Mouse (Mus musculus) myocyte (in vitro differentiated cells): ENCODE data around the gene Slc5a3. TPM values are rescaled to one million over a fixed set of nuclear protein-coding genes. Genes with fewer than 3 reads are reported as not detected.
A peak's percentile ranks its signal among the peaks of the same experiment; 100 is the strongest.
"Not testable (repeated sequence)": the region's sequence is repeated elsewhere in the genome, so short reads cannot be mapped to it uniquely, and the experiment has no call there.

Source experiments
- H3K27me3 ChIP-seq: one replicate; pipeline ENCODE4 v1.6.1; 2011; ENCODE audit not compliant: control insufficient read depth, insufficient read depth, insufficient read length
- H3K36me3 ChIP-seq: one replicate; pipeline ENCODE4 v1.6.1; 2011; ENCODE audit not compliant: control insufficient read depth, insufficient read depth
- H3K4me2 ChIP-seq: one replicate; pipeline ENCODE4 v1.6.1; 2011; ENCODE audit warnings: low read depth, control low read depth
- H3K4me3 ChIP-seq: one replicate; pipeline ENCODE4 v1.5.1; 2011; ENCODE audit warnings: mild to moderate bottlenecking, control low read depth, moderate library complexity
- H3K79me2 ChIP-seq: one replicate; pipeline ENCODE4 v1.6.1; 2011; ENCODE audit not compliant: control insufficient read depth, insufficient read depth
- H3ac ChIP-seq: one replicate; pipeline ENCODE4 v1.6.1; 2011; ENCODE audit not compliant: control insufficient read depth, insufficient read length
- CEBPB ChIP-seq: IDR thresholded peaks from 2 replicates; pipeline ENCODE4 v1.6.1; 2011; ENCODE audit warnings: mild to moderate bottlenecking, moderate library complexity; ENCODE audit not compliant: poor library complexity, insufficient read depth, severe bottlenecking
- E2F4 ChIP-seq: IDR thresholded peaks from one replicate; pipeline ENCODE4 v1.6.1; 2011; ENCODE audit warnings: mild to moderate bottlenecking, control low read depth, moderate library complexity; ENCODE audit not compliant: insufficient read depth
- MAX ChIP-seq: IDR thresholded peaks from one replicate; pipeline ENCODE4 v1.6.1; 2011; ENCODE audit warnings: low read depth, mild to moderate bottlenecking, control low read depth
- MYOD1 ChIP-seq, 3 experiments: IDR thresholded peaks; one replicate each; pipeline ENCODE4 v1.6.1; 2011; ENCODE audit warnings: control low read depth in 2 of 3, low read depth in 2 of 3, mild to moderate bottlenecking in 2 of 3, moderate library complexity in 1 of 3; ENCODE audit not compliant: insufficient read length in 2 of 3, control insufficient read depth in 1 of 3
- MYOG ChIP-seq, 3 experiments: IDR thresholded peaks; one replicate each; pipeline ENCODE4 v1.6.1; 2011; ENCODE audit warnings: control low read depth in 2 of 3, low read depth in 2 of 3, mild to moderate bottlenecking in 2 of 3; ENCODE audit not compliant: insufficient read length in 2 of 3, control insufficient read depth in 1 of 3, insufficient read depth in 1 of 3
- POLR2A ChIP-seq: IDR thresholded peaks from one replicate; pipeline ENCODE4 v1.6.1; 2011; ENCODE audit warnings: low read depth, mild to moderate bottlenecking, control low read depth, moderate library complexity; ENCODE audit not compliant: insufficient read length
- POLR2AphosphoS2 ChIP-seq: IDR thresholded peaks from one replicate; pipeline ENCODE4 v1.6.1; 2011; ENCODE audit warnings: low read depth, control low read depth; ENCODE audit not compliant: insufficient read length
- REST ChIP-seq: IDR thresholded peaks from one replicate; pipeline ENCODE4 v1.6.1; 2011; ENCODE audit warnings: mild to moderate bottlenecking, control low read depth, moderate library complexity; ENCODE audit not compliant: insufficient read depth, insufficient read length
- SRF ChIP-seq: IDR thresholded peaks from one replicate; pipeline ENCODE4 v1.6.1; 2011; ENCODE audit warnings: low read depth; ENCODE audit not compliant: control insufficient read depth, insufficient read length
- TCF12 ChIP-seq: IDR thresholded peaks from one replicate; pipeline ENCODE4 v1.6.1; 2011; ENCODE audit warnings: mild to moderate bottlenecking, control low read depth; ENCODE audit not compliant: poor library complexity, insufficient read depth, severe bottlenecking
- TCF3 ChIP-seq: IDR thresholded peaks from one replicate; pipeline ENCODE4 v1.6.1; 2011; ENCODE audit warnings: low read depth, control low read depth; ENCODE audit not compliant: insufficient read length
- USF1 ChIP-seq: IDR thresholded peaks from one replicate; pipeline ENCODE4 v1.6.1; 2011; ENCODE audit warnings: low read depth, mild to moderate bottlenecking, control low read depth, moderate library complexity
- polyA plus RNA-seq: library from polyadenylated mRNA; unstranded; fragments of >200 nt; fragmentation: generic; extraction: Trizol; gene quantifications from one replicate; pipeline ENCODE4 v1.2.1, GENCODE M21; 2012; ENCODE audit warnings: missing spikeins

Slc5a3 gene
- polyA plus RNA-seq, 1 experiment = 1.2 TPM

DNA sequence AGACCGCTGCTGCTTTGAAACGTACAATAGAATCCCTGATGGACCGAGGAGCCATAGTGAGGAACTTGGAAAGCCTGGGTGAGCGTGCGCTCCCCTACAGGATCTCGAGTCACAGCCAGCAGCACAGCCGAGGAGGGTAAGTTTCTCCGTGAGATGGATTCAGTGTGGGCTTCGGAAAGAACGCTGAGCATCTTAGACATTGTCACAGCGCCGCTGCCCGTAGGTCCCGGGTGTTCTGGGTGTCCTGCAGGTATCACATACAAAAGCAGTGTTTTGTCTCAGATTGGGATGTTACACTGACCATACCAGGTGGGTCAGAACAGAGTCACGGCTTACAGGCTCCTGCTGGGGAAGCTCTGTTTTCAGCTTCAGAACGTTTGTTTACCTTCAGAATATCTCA lies 41.5 kb downstream of the Slc5a3 start:
- TF ChIP-seq POLR2A (no peak), MYOD1 (IDR thresholded peaks at IDR 0.05; ENCODE audit: control insufficient read depth in 1 of 3, insufficient read length in 2 of 3, low read depth in 2 of 3) (no peak)
- Histone ChIP-seq H3K4me2 (no peak overlapping the region), H3K27me3 (no peaks in the 10 kb centered on the region), H3ac (no peak overlapping the region), H3K4me3 (no peak overlapping the region), H3K36me3 (no peaks in the 10 kb centered on the region), H3K79me2 (no peaks in the 10 kb centered on the region)

DNA sequence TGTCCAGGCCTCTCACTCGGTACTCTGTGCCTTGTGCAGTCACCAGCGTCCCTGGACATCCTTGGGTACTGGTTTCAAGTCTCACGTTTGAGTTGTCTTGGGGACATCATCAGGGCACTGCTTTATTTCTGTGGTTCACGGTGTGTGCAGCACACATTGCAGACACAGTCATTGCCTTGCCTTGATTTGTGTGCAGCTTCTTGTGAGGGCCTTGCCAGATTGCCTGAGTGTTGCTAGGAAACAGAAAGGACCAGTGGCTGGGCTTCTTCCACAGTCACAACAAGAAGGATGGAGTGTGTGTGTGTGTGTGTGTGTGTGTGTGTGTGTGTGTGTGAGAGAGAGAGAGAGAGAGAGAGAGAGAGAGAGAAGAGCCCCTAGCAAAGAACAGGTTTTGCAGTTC lies 42.0 kb downstream of the Slc5a3 start:
- TF ChIP-seq TCF12 (no peak), E2F4 (no peak), POLR2AphosphoS2 (no peak), MYOG (IDR thresholded peaks at IDR 0.05; ENCODE audit: control insufficient read depth in 1 of 3, insufficient read depth in 1 of 3, insufficient read length in 2 of 3, low read depth in 2 of 3) (no peak), TCF3 (no peak), REST (no peak), USF1 (no peak), MAX (no peak), MYOD1 (IDR thresholded peaks at IDR 0.05; ENCODE audit: control insufficient read depth in 1 of 3, insufficient read length in 2 of 3, low read depth in 2 of 3) (no peak), POLR2A (no peak), SRF (no peak), CEBPB (no peak)
- no peaks in the 10 kb centered on the region for H3K27me3 ChIP-seq
- H3K79me2 ChIP-seq = no peaks in the 10 kb centered on the region
- no peak overlapping the region for H3K4me2 ChIP-seq
- no peak overlapping the region for H3ac ChIP-seq
- no peak overlapping the region for H3K4me3 ChIP-seq
- H3K36me3 ChIP-seq = no peaks in the 10 kb centered on the region

GRCm38 (mm10) chr16:92102115-92102514 lies 44.0 kb downstream of the Slc5a3 start:
- Histone ChIP-seq H3K4me3 (no peak overlapping the region), H3K4me2 (no peak overlapping the region), H3ac (no peak overlapping the region), H3K27me3 (no peaks in the 10 kb centered on the region), H3K79me2 (peaks cover 9% of the 10 kb centered on the region), H3K36me3 (peaks cover 6% of the 10 kb centered on the region)
- TF ChIP-seq POLR2A (no peak), CEBPB (no peak), MYOG (IDR thresholded peaks at IDR 0.05; ENCODE audit: control insufficient read depth in 1 of 3, insufficient read depth in 1 of 3, insufficient read length in 2 of 3, low read depth in 2 of 3) (peak in 1 of 3 experiments; percentile 25), REST (no peak)

DNA sequence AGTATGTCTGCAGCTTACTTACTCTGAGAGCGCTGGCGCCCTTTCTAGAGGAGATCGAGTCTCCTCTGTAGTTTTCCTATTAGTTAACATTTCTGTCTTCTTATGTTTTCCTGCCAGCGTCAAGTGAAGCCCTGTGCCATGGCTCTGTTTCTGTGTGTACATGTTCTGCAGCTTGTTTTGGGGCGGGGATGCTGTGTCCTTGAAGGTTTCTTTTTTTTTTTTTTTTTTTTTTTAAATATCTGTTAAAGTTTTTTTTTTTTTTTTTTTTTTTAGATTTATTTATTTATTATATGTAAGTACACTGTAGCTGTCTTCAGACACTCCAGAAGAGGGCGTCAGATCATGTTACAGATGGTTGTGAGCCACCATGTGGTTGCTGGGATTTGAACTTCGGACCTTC lies 44.8 kb downstream of the Slc5a3 start:
- not testable (repeated sequence) for H3ac ChIP-seq, H3K4me3 ChIP-seq, H3K36me3 ChIP-seq, H3K79me2 ChIP-seq, H3K27me3 ChIP-seq, H3K4me2 ChIP-seq

- H3K27me3 ChIP-seq = no peaks in the 10 kb centered on the region
- peaks cover 9% of the 10 kb centered on the region for H3K79me2 ChIP-seq
- no peak overlapping the region for H3K4me3 ChIP-seq
- H3ac ChIP-seq = no peak overlapping the region
- no peak overlapping the region for H3K4me2 ChIP-seq
- no peak for TF ChIP-seq USF1
- TF ChIP-seq TCF12 = no peak
- peaks cover 6% of the 10 kb centered on the region for H3K36me3 ChIP-seq
These were observed 45.6 kb downstream of the Slc5a3 start for GRCm38 (mm10) chr16:92103572-92104331.

DNA sequence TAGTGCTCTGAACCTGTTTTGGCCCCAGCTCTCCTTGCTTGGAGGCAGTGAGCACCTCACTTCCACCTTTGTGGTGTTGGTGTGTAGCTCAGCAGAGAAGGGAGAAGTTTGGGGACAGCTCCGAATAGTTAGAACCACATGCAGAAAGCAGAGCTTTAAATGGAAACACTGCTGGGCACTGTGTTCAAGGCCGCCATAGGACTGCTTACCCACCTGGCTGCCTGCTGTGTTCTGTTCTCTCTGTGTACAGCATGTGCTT lies 46.1 kb downstream of the Slc5a3 start:
- TF ChIP-seq POLR2A (no peak), MYOG (IDR thresholded peaks at IDR 0.05; ENCODE audit: control insufficient read depth in 1 of 3, insufficient read depth in 1 of 3, insufficient read length in 2 of 3, low read depth in 2 of 3) (no peak), USF1 (no peak), SRF (no peak), TCF12 (no peak), MYOD1 (IDR thresholded peaks at IDR 0.05; ENCODE audit: control insufficient read depth in 1 of 3, insufficient read length in 2 of 3, low read depth in 2 of 3) (no peak), POLR2AphosphoS2 (no peak), TCF3 (no peak)
- H3K27me3 ChIP-seq = no peaks in the 10 kb centered on the region
- H3K36me3 ChIP-seq = peaks cover 6% of the 10 kb centered on the region
- H3K79me2 ChIP-seq = peaks cover 9% of the 10 kb centered on the region
- no peak overlapping the region for H3ac ChIP-seq
- H3K4me3 ChIP-seq = no peak overlapping the region
- no peak overlapping the region for H3K4me2 ChIP-seq
